Mouse (Mus musculus): ENCODE measurements around the gene Tssk2. TPM values are rescaled to one million over a fixed set of nuclear protein-coding genes. Genes with fewer than 3 reads are reported as not detected.

Tssk2 gene
- polyA plus RNA-seq (2015; fragmentation: Nextera tagmentation; extraction: Ambion mirVana), result not detected in 2 replicates

- no peak for ATAC-seq (ENCODE audit: low read depth)
- no peaks in the 10 kb centered on the region for H3K9me3 ChIP-seq (ENCODE audit: control insufficient read depth, low read length)
- peaks cover 35% of the 10 kb centered on the region for H3K36me3 ChIP-seq (ENCODE audit: control insufficient read depth, insufficient read depth, low read length)
- WGBS, result 89% methylated on average over 14 of the region's 14 CpGs
- no peak within 1 kb of the TSS for H3K9ac ChIP-seq (ENCODE audit: low read length)
- H3K4me3 ChIP-seq (ENCODE audit: low read length), result no peak within 1 kb of the TSS
- no peaks in the 10 kb centered on the region; the same call in 1 of the 2 replicates for H3K27me3 ChIP-seq (ENCODE audit: control insufficient read depth, insufficient read depth, low read depth, low read length)
- no peaks in the 10 kb centered on the region for H3K4me1 ChIP-seq (replicated peaks; ENCODE audit: control insufficient read depth, insufficient read depth, low read length)
- no peak within 1 kb of the TSS for H3K4me2 ChIP-seq (ENCODE audit: low read depth, low read length)
- H3K27ac ChIP-seq (ENCODE audit: low read length), result no peak within 1 kb of the TSS
These were observed at the start of gene Tssk2, which contains the start of gene Dgcr2 for GRCm38 (mm10) chr16:17898462-17898861. Tssk2 (plus strand) TSS chr16:17898637. Dgcr2 (minus strand) TSS chr16:17898562.

- WGBS, result 26% methylated on average over 1 of the region's 1 CpGs
- no peaks in the 10 kb centered on the region for H3K4me1 ChIP-seq (replicated peaks; ENCODE audit: control insufficient read depth, insufficient read depth, low read length)
- H3K9me3 ChIP-seq (ENCODE audit: control insufficient read depth, low read length), result no peaks in the 10 kb centered on the region
- H3K27me3 ChIP-seq (ENCODE audit: control insufficient read depth, insufficient read depth, low read depth, low read length), result no peaks in the 10 kb centered on the region
- H3K4me3 ChIP-seq (ENCODE audit: low read length), result no peak overlapping the region
- H3K36me3 ChIP-seq (ENCODE audit: control insufficient read depth, insufficient read depth, low read length), result peaks cover 41% of the 10 kb centered on the region
- no peak overlapping the region for H3K27ac ChIP-seq (ENCODE audit: low read length)
- no peak for ATAC-seq (ENCODE audit: low read depth)
- H3K4me2 ChIP-seq (ENCODE audit: low read depth, low read length), result no peak overlapping the region
- no peak overlapping the region for H3K9ac ChIP-seq (ENCODE audit: low read length)
These were observed 49.5 kb upstream of the Tssk2 start for GRCm38 (mm10) chr16:17848928-17849327.

- 78% methylated on average over 6 of the region's 6 CpGs for WGBS
- peaks cover 41% of the 10 kb centered on the region for H3K36me3 ChIP-seq (ENCODE audit: control insufficient read depth, insufficient read depth, low read length)
- no peak for ATAC-seq (ENCODE audit: low read depth)
- no peaks in the 10 kb centered on the region for H3K9me3 ChIP-seq (ENCODE audit: control insufficient read depth, low read length)
- no peak overlapping the region for H3K27ac ChIP-seq (ENCODE audit: low read length)
- no peak overlapping the region for H3K4me2 ChIP-seq (ENCODE audit: low read depth, low read length)
- no peak overlapping the region for H3K4me3 ChIP-seq (ENCODE audit: low read length)
- H3K27me3 ChIP-seq (ENCODE audit: control insufficient read depth, insufficient read depth, low read depth, low read length), result no peaks in the 10 kb centered on the region
- H3K9ac ChIP-seq (ENCODE audit: low read length), result no peak overlapping the region
- no peaks in the 10 kb centered on the region for H3K4me1 ChIP-seq (replicated peaks; ENCODE audit: control insufficient read depth, insufficient read depth, low read length)
These were observed 49.0 kb upstream of the Tssk2 start for GRCm38 (mm10) chr16:17849486-17849885.

- Histone ChIP-seq H3K27me3 (ENCODE audit: control insufficient read depth, insufficient read depth, low read depth, low read length) (no peaks in the 10 kb centered on the region), H3K27ac (ENCODE audit: low read length) (no peak overlapping the region), H3K4me3 (ENCODE audit: low read length) (no peak overlapping the region), H3K9ac (ENCODE audit: low read length) (no peak overlapping the region), H3K4me2 (ENCODE audit: low read depth, low read length) (no peak overlapping the region), H3K4me1 (replicated peaks; ENCODE audit: control insufficient read depth, insufficient read depth, low read length) (no peaks in the 10 kb centered on the region), H3K36me3 (ENCODE audit: control insufficient read depth, insufficient read depth, low read length) (peaks cover 35% of the 10 kb centered on the region), H3K9me3 (ENCODE audit: control insufficient read depth, low read length) (no peaks in the 10 kb centered on the region)
- no peak for ATAC-seq (ENCODE audit: low read depth)
- WGBS, result 97% methylated on average over 5 of the region's 5 CpGs
These were observed 47.1 kb upstream of the Tssk2 start for GRCm38 (mm10) chr16:17851331-17851730.

GRCm38 (mm10) chr16:17851860-17852259, 46.6 kb upstream of the Tssk2 start:
- Histone ChIP-seq H3K27ac (ENCODE audit: low read length) (no peak overlapping the region), H3K27me3 (ENCODE audit: control insufficient read depth, insufficient read depth, low read depth, low read length) (no peaks in the 10 kb centered on the region), H3K9ac (ENCODE audit: low read length) (no peak overlapping the region), H3K36me3 (ENCODE audit: control insufficient read depth, insufficient read depth, low read length) (peaks cover 40% of the 10 kb centered on the region), H3K4me3 (ENCODE audit: low read length) (no peak overlapping the region), H3K4me2 (ENCODE audit: low read depth, low read length) (no peak overlapping the region), H3K4me1 (replicated peaks; ENCODE audit: control insufficient read depth, insufficient read depth, low read length) (no peaks in the 10 kb centered on the region), H3K9me3 (ENCODE audit: control insufficient read depth, low read length) (no peaks in the 10 kb centered on the region)
- ATAC-seq (ENCODE audit: low read depth), result no peak
- WGBS, result 93% methylated on average over 1 of the region's 1 CpGs

GRCm38 (mm10) chr16:17853263-17853662, 45.2 kb upstream of the Tssk2 start:
- Histone ChIP-seq H3K9me3 (ENCODE audit: control insufficient read depth, low read length) (no peaks in the 10 kb centered on the region), H3K4me2 (ENCODE audit: low read depth, low read length) (no peak overlapping the region), H3K4me1 (replicated peaks; ENCODE audit: control insufficient read depth, insufficient read depth, low read length) (no peaks in the 10 kb centered on the region), H3K27me3 (ENCODE audit: control insufficient read depth, insufficient read depth, low read depth, low read length) (no peaks in the 10 kb centered on the region), H3K9ac (ENCODE audit: low read length) (no peak overlapping the region), H3K4me3 (ENCODE audit: low read length) (no peak overlapping the region), H3K36me3 (ENCODE audit: control insufficient read depth, insufficient read depth, low read length) (peaks cover 49% of the 10 kb centered on the region), H3K27ac (ENCODE audit: low read length) (no peak overlapping the region)
- WGBS, result 79% methylated on average over 2 of the region's 2 CpGs
- no peak for ATAC-seq (ENCODE audit: low read depth)

- Histone ChIP-seq H3K4me3 (ENCODE audit: low read length) (no peak overlapping the region), H3K27ac (ENCODE audit: low read length) (no peak overlapping the region), H3K9ac (ENCODE audit: low read length) (no peak overlapping the region), H3K27me3 (ENCODE audit: control insufficient read depth, insufficient read depth, low read depth, low read length) (no peaks in the 10 kb centered on the region), H3K4me2 (ENCODE audit: low read depth, low read length) (no peak overlapping the region), H3K4me1 (replicated peaks; ENCODE audit: control insufficient read depth, insufficient read depth, low read length) (no peaks in the 10 kb centered on the region), H3K36me3 (ENCODE audit: control insufficient read depth, insufficient read depth, low read length) (peaks cover 49% of the 10 kb centered on the region), H3K9me3 (ENCODE audit: control insufficient read depth, low read length) (no peaks in the 10 kb centered on the region)
- no peak for ATAC-seq (ENCODE audit: low read depth)
- WGBS, result 74% methylated on average over 7 of the region's 7 CpGs
These were observed 41.3 kb upstream of the Tssk2 start for GRCm38 (mm10) chr16:17857157-17857556.

- no peaks in the 10 kb centered on the region for H3K4me1 ChIP-seq (replicated peaks; ENCODE audit: control insufficient read depth, insufficient read depth, low read length)
- ATAC-seq (ENCODE audit: low read depth), result no peak
- H3K4me2 ChIP-seq (ENCODE audit: low read depth, low read length), result no peak overlapping the region
- H3K27ac ChIP-seq (ENCODE audit: low read length), result no peak overlapping the region
- H3K27me3 ChIP-seq (ENCODE audit: control insufficient read depth, insufficient read depth, low read depth, low read length), result no peaks in the 10 kb centered on the region
- peaks cover 44% of the 10 kb centered on the region for H3K36me3 ChIP-seq (ENCODE audit: control insufficient read depth, insufficient read depth, low read length)
- H3K4me3 ChIP-seq (ENCODE audit: low read length), result no peak overlapping the region
- H3K9me3 ChIP-seq (ENCODE audit: control insufficient read depth, low read length), result no peaks in the 10 kb centered on the region
- no peak overlapping the region for H3K9ac ChIP-seq (ENCODE audit: low read length)
These were observed 39.8 kb upstream of the Tssk2 start for GRCm38 (mm10) chr16:17858592-17858991.

- Histone ChIP-seq H3K36me3 (ENCODE audit: control insufficient read depth, insufficient read depth, low read length) (peaks cover 6% of the 10 kb centered on the region; the same call in 1 of the 2 replicates), H3K27ac (ENCODE audit: low read length) (no peak overlapping the region)
- WGBS, result 58% methylated on average over 2 of the region's 2 CpGs
These were observed 33.1 kb upstream of the Tssk2 start for GRCm38 (mm10) chr16:17865293-17865692.

GRCm38 (mm10) chr16:17865770-17866169, 32.7 kb upstream of the Tssk2 start:
- Histone ChIP-seq H3K9ac (ENCODE audit: low read length) (no peak overlapping the region), H3K9me3 (ENCODE audit: control insufficient read depth, low read length) (no peaks in the 10 kb centered on the region), H3K27ac (ENCODE audit: low read length) (no peak overlapping the region), H3K4me3 (ENCODE audit: low read length) (no peak overlapping the region), H3K4me2 (ENCODE audit: low read depth, low read length) (no peak overlapping the region), H3K27me3 (ENCODE audit: control insufficient read depth, insufficient read depth, low read depth, low read length) (no peaks in the 10 kb centered on the region), H3K36me3 (ENCODE audit: control insufficient read depth, insufficient read depth, low read length) (peaks cover 5% of the 10 kb centered on the region; the same call in 1 of the 2 replicates), H3K4me1 (replicated peaks; ENCODE audit: control insufficient read depth, insufficient read depth, low read length) (no peaks in the 10 kb centered on the region)
- no peak for ATAC-seq (ENCODE audit: low read depth)
- WGBS, result 65% methylated on average over 6 of the region's 6 CpGs

More at GRCm38 (mm10) chr16:17865293-17865692, 33.1 kb upstream of the Tssk2 start:
- Histone ChIP-seq H3K9me3 (ENCODE audit: control insufficient read depth, low read length) (no peaks in the 10 kb centered on the region), H3K27me3 (ENCODE audit: control insufficient read depth, insufficient read depth, low read depth, low read length) (no peaks in the 10 kb centered on the region), H3K9ac (ENCODE audit: low read length) (no peak overlapping the region), H3K4me3 (ENCODE audit: low read length) (no peak overlapping the region), H3K4me1 (replicated peaks; ENCODE audit: control insufficient read depth, insufficient read depth, low read length) (no peaks in the 10 kb centered on the region), H3K4me2 (ENCODE audit: low read depth, low read length) (no peak overlapping the region)
- ATAC-seq (ENCODE audit: low read depth), result no peak

Measured in lung, embryonic 16.5 days (tissue).